Mouse (Mus musculus): ENCODE results near the gene St8sia6.

St8sia6 gene

GRCm38 (mm10) chr2:13760366-13760765 lies 33.5 kb downstream of the St8sia6 start:
- no peak for DNase-seq (ENCODE audit: low read depth)

- peak; percentile 72 for DNase-seq (ENCODE audit: low read depth)
These were observed 36.5 kb downstream of the St8sia6 start for GRCm38 (mm10) chr2:13757412-13757811.

GRCm38 (mm10) chr2:13755733-13756132 lies 38.1 kb downstream of the St8sia6 start:
- no peak for DNase-seq (ENCODE audit: low read depth)

GRCm38 (mm10) chr2:13751691-13752090 lies 42.2 kb downstream of the St8sia6 start:
- DNase-seq (ENCODE audit: low read depth): no peak

GRCm38 (mm10) chr2:13750777-13751176 lies 43.1 kb downstream of the St8sia6 start:
- DNase-seq (ENCODE audit: low read depth): no peak

- no peak for DNase-seq (ENCODE audit: low read depth)
These were observed 43.8 kb downstream of the St8sia6 start for GRCm38 (mm10) chr2:13750089-13750488.

- DNase-seq (ENCODE audit: low read depth): no peak
These were observed 44.7 kb downstream of the St8sia6 start for GRCm38 (mm10) chr2:13749176-13749575.

GRCm38 (mm10) chr2:13747576-13747975 lies 46.3 kb downstream of the St8sia6 start:
- DNase-seq (ENCODE audit: low read depth): no peak

GRCm38 (mm10) chr2:13746023-13746422 lies 47.8 kb downstream of the St8sia6 start:
- no peak for DNase-seq (ENCODE audit: low read depth)

- DNase-seq (ENCODE audit: low read depth): no peak
These were observed 55.2 kb downstream of the St8sia6 start for GRCm38 (mm10) chr2:13738704-13739103.

- no peak for DNase-seq (ENCODE audit: low read depth)
These were observed 66.0 kb downstream of the St8sia6 start for GRCm38 (mm10) chr2:13727901-13728300.

GRCm38 (mm10) chr2:13725592-13725991 lies 68.3 kb downstream of the St8sia6 start:
- DNase-seq (ENCODE audit: low read depth): no peak

- no peak for DNase-seq (ENCODE audit: low read depth)
These were observed 71.6 kb downstream of the St8sia6 start for GRCm38 (mm10) chr2:13722241-13722640.

- DNase-seq (ENCODE audit: low read depth): no peak
These were observed 75.2 kb downstream of the St8sia6 start for GRCm38 (mm10) chr2:13718628-13719185.

GRCm38 (mm10) chr2:13708785-13709184 lies 85.1 kb downstream of the St8sia6 start:
- no peak for DNase-seq (ENCODE audit: low read depth)

GRCm38 (mm10) chr2:13697514-13697913 lies 96.3 kb downstream of the St8sia6 start:
- DNase-seq (ENCODE audit: low read depth): no peak

GRCm38 (mm10) chr2:13694417-13694816 lies 99.4 kb downstream of the St8sia6 start:
- no peak for DNase-seq (ENCODE audit: low read depth)

- DNase-seq (ENCODE audit: low read depth): no peak
These were observed 109.5 kb downstream of the St8sia6 start for GRCm38 (mm10) chr2:13684380-13684779.

GRCm38 (mm10) chr2:13683205-13683570 lies 110.7 kb downstream of the St8sia6 start:
- DNase-seq (ENCODE audit: low read depth): no peak

GRCm38 (mm10) chr2:13682488-13683204 lies 111.2 kb downstream of the St8sia6 start:
- no peak for DNase-seq (ENCODE audit: low read depth)

- DNase-seq (ENCODE audit: low read depth): peak; percentile 36
These were observed 120.9 kb downstream of the St8sia6 start for GRCm38 (mm10) chr2:13672946-13673345.

GRCm38 (mm10) chr2:13672426-13672825 lies 121.4 kb downstream of the St8sia6 start:
- DNase-seq (ENCODE audit: low read depth): peak; percentile 26

GRCm38 (mm10) chr2:13634866-13635265 lies 159.0 kb downstream of the St8sia6 start:
- peak; percentile 4 for DNase-seq (ENCODE audit: low read depth)
